Mouse (Mus musculus) bone marrow macrophage, adult 2 months (primary cell): ENCODE measurements around the gene Defb48.

Source experiments
- CTCF ChIP-seq: IDR thresholded peaks from 2 replicates; pipeline ENCODE4 v1.5.1; 2012; ENCODE audit warnings: low read depth, mild to moderate bottlenecking, low read length, moderate library complexity
- POLR2A ChIP-seq: IDR thresholded peaks from 2 replicates; pipeline ENCODE4 v1.6.1; 2012; ENCODE audit warnings: mild to moderate bottlenecking, low read depth, low read length, borderline replicate concordance

DNA sequence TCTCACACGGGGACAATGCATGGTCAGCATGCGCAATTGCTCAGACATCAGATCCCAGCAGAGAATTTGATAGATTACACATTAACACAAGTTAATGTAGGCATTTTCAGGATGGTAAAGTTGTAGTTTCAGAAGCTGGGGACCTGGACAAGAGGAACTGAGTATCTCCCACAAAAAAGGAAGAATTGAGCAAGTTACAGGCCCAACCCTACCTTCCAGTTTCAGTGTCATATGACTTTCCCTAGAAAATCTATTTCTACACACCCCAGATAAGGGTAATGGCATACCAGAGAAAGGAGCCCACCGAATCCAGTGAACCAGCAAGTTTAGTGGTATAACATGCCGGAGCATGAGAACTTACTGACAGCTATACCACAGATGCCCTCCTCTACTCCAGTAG is 20.7 kb downstream of the Defb48 start:
- TF ChIP-seq CTCF (no peak), POLR2A (no peak)
